Mouse (Mus musculus) urinary bladder, adult 2 months (tissue): ENCODE data around the gene Rhoq. TPM values are rescaled to one million over a fixed set of nuclear protein-coding genes. Genes with fewer than 3 reads are reported as not detected.
A peak's percentile ranks its signal among the peaks of the same experiment; 100 is the strongest.

Experiments
- DNase-seq: peaks from one replicate; pipeline ENCODE4 v3.0.0; 2022; ENCODE audit warnings: low spot score
- polyA plus RNA-seq: library from polyadenylated mRNA; depleted of rRNA; stranded (reverse); fragments of >200 nt; gene quantifications from 2 replicates; pipeline ENCODE4 v1.2.3, GENCODE M21; 2012

Rhoq gene
- polyA plus RNA-seq, 1 experiment: 43.4 TPM

- DNase-seq: peak; percentile 54
Observed at GRCm38 (mm10) chr17:86962297-86962893, 487 bp upstream of the Rhoq start.

- DNase-seq: no peak
Observed at GRCm38 (mm10) chr17:86963586-86963902, 662 bp downstream of the Rhoq start.

GRCm38 (mm10) chr17:86964041-86964440 is 1.2 kb downstream of the Rhoq start:
- DNase-seq: no peak

- DNase-seq: no peak
Observed at GRCm38 (mm10) chr17:86964502-86964901, 1.6 kb downstream of the Rhoq start.

- DNase-seq: no peak
Observed at GRCm38 (mm10) chr17:86965121-86965520, 2.2 kb downstream of the Rhoq start.

GRCm38 (mm10) chr17:86966040-86966439 is 3.2 kb downstream of the Rhoq start:
- DNase-seq: no peak

GRCm38 (mm10) chr17:86967048-86967447 is 4.2 kb downstream of the Rhoq start:
- DNase-seq: no peak

- DNase-seq: no peak
Observed at GRCm38 (mm10) chr17:86967536-86968525, 4.9 kb downstream of the Rhoq start.

- DNase-seq: no peak
Observed at GRCm38 (mm10) chr17:86968581-86968980, 5.7 kb downstream of the Rhoq start.

GRCm38 (mm10) chr17:86969582-86969981 is 6.7 kb downstream of the Rhoq start:
- DNase-seq: no peak

GRCm38 (mm10) chr17:86970026-86970750 is 7.3 kb downstream of the Rhoq start:
- no peak for DNase-seq

GRCm38 (mm10) chr17:86971036-86971435 is 8.2 kb downstream of the Rhoq start:
- no peak for DNase-seq

GRCm38 (mm10) chr17:86971860-86972259 is 9.0 kb downstream of the Rhoq start:
- no peak for DNase-seq

GRCm38 (mm10) chr17:86973097-86973496 is 10.2 kb downstream of the Rhoq start:
- no peak for DNase-seq

- DNase-seq: no peak
Observed at GRCm38 (mm10) chr17:86976387-86976786, 13.5 kb downstream of the Rhoq start.

- DNase-seq: no peak
Observed at GRCm38 (mm10) chr17:86978496-86978895, 15.6 kb downstream of the Rhoq start.

GRCm38 (mm10) chr17:86981205-86981604 is 18.3 kb downstream of the Rhoq start:
- DNase-seq: no peak

- DNase-seq: no peak
Observed at GRCm38 (mm10) chr17:86981701-86982100, 18.8 kb downstream of the Rhoq start.

- no peak for DNase-seq
Observed at GRCm38 (mm10) chr17:86982497-86982896, 19.6 kb downstream of the Rhoq start.

- no peak for DNase-seq
Observed at GRCm38 (mm10) chr17:86986449-86987138, 23.7 kb downstream of the Rhoq start.

GRCm38 (mm10) chr17:86988161-86988560 is 25.3 kb downstream of the Rhoq start:
- DNase-seq: no peak
